Mouse (Mus musculus) forebrain, embryonic 14.5 days (tissue): ENCODE measurements around the gene Ifrd2. TPM values are rescaled to one million over a fixed set of nuclear protein-coding genes. Genes with fewer than 3 reads are reported as not detected.

Source experiments
- ATAC-seq: fragments of 200-750 bp; cut with Nextera tagmentation; 2 replicates; pipeline ENCODE4 v1.8.0; 2017; ENCODE audit warnings: mild to moderate bottlenecking, moderate library complexity
- DNase-seq: peaks from one replicate; pipeline ENCODE4 v3.0.0-alpha.2; 2015; ENCODE audit warnings: low spot score
- H3K27ac ChIP-seq: fragments of 300-500 bp; sonication (generic); 2 replicates; pipeline ENCODE4 v1.5.1; 2014; ENCODE audit warnings: low read depth, mild to moderate bottlenecking, control low read depth, low read length, moderate library complexity
- H3K27me3 ChIP-seq: fragments of 300-500 bp; sonication (generic); replicated peaks from 2 replicates; pipeline ENCODE4 v1.6.1; 2014; ENCODE audit warnings: low read length, control low read depth, mixed read lengths; ENCODE audit not compliant: control insufficient read depth, insufficient read depth
- H3K36me3 ChIP-seq: fragments of 300-500 bp; sonication (generic); 2 replicates; pipeline ENCODE4 v1.6.1; 2014; ENCODE audit warnings: low read length, control low read depth; ENCODE audit not compliant: control insufficient read depth, insufficient read depth
- H3K4me1 ChIP-seq: fragments of 300-500 bp; sonication (generic); 2 replicates; pipeline ENCODE4 v1.6.1; 2014; ENCODE audit warnings: antibody characterized with exemption, low read length, control low read depth; ENCODE audit not compliant: control insufficient read depth, insufficient read depth
- H3K4me2 ChIP-seq: fragments of 300-500 bp; sonication (generic); 2 replicates; pipeline ENCODE4 v1.6.1; 2014; ENCODE audit warnings: mild to moderate bottlenecking, control low read depth, low read length
- H3K4me3 ChIP-seq: fragments of 300-500 bp; sonication (generic); 2 replicates; pipeline ENCODE4 v1.5.1; 2014; ENCODE audit warnings: low read depth, low read length, control low read depth
- H3K9ac ChIP-seq: fragments of 300-500 bp; sonication (generic); 2 replicates; pipeline ENCODE4 v1.6.1; 2014; ENCODE audit warnings: mild to moderate bottlenecking, low read length, control low read depth, moderate library complexity
- H3K9me3 ChIP-seq: fragments of 300-500 bp; sonication (generic); replicated peaks from 2 replicates; pipeline ENCODE4 v1.6.1; 2016; ENCODE audit warnings: low read length, control low read depth, mixed read lengths; ENCODE audit not compliant: control insufficient read depth
- WGBS: fragments of 180-500 bp; shearing (Covaris S2); extraction: QIAGEN DNeasy Blood & Tissue Kit; methylation state at CpG from one replicate; pipeline ENCODE4 v1.1.7; 2014; 5-methylcytosine and 5-hydroxymethylcytosine counted together
- polyA plus RNA-seq: library from polyadenylated mRNA; unstranded; fragments of >200 nt; fragmentation: Nextera tagmentation; extraction: Ambion mirVana; gene quantifications from 2 replicates; pipeline ENCODE4 v1.2.1, GENCODE M21; 2014

The Ifrd2 gene
- polyA plus RNA-seq, 1 experiment from 2014 or later = 19.1 TPM

DNA sequence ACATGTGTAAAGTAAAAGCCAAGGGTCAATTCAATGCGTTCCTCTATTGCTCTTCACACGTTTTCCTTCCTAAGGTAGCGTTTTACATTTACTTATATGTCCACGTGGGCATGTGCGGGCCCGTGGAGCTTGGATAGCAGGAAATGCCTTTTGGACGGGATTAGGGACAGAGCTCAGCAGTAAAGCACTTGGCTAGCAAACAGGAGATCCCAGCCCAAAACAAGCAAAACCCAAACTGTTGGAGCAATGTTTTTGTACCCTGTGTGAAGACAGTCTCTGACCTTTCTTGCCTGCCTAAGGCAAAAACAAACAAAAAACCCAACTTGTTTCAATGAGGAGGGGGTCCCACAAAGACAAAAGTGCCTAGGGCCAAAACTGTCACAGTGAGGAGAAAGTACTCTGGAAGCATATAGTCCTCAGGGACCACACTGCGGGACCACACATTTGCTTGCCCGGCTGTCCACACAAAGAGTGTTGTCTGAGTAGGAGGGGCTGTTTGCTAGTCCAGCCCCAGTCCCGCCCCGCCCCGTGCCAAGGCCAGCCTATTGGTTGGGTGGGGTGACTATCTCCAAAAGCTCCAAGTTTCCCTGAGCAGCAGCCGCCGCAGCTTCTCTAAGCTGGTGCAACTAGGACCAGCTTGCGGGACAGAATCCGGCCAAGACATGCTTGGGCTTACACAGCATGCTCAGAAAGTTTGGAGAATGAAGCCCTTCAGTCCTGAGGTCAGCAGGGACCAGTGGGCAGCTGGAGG lies 10.9 kb upstream of the Ifrd2 start, which contains the start of gene Hyal1:
Gene Hyal1 (plus strand): TSS at position 571 of the 751 bp plus-strand sequence.
- Histone ChIP-seq H3K27ac (peak within 1 kb of the TSS; percentile 58; the same call in 1 of the 2 replicates), H3K9ac (peak within 1 kb of the TSS; percentile 38; the same call in 1 of the 2 replicates), H3K4me1 (peaks cover 13% of the 10 kb centered on the region), H3K9me3 (no peaks in the 10 kb centered on the region), H3K4me3 (0 out of 2 replicates have a peak within 1 kb of the TSS, but pooled peaks have one; percentile 11), H3K4me2 (peak within 1 kb of the TSS; percentile 46), H3K27me3 (no peaks in the 10 kb centered on the region), H3K36me3 (peaks cover 29% of the 10 kb centered on the region)
- 26% methylated on average over 16 of the region's 16 CpGs for WGBS
- ATAC-seq = peak; percentile 69
- peak; percentile 82 for DNase-seq

DNA sequence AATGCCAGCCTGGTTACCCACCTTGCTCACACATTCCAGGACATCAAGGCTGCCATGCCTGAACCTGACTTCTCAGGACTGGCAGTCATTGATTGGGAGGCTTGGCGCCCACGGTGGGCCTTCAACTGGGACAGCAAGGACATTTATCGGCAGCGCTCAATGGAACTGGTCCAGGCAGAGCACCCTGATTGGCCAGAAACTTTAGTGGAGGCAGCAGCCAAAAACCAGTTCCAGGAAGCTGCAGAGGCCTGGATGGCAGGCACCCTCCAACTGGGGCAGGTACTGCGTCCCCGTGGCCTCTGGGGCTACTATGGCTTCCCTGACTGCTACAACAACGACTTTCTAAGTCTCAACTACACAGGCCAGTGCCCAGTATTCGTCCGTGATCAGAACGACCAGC lies 9.6 kb upstream of the Ifrd2 start:
- Histone ChIP-seq H3K4me1 (peaks cover 13% of the 10 kb centered on the region), H3K9me3 (no peaks in the 10 kb centered on the region), H3K27ac (no peak overlapping the region), H3K4me2 (no peak overlapping the region), H3K4me3 (no peak overlapping the region), H3K36me3 (peaks cover 18% of the 10 kb centered on the region), H3K9ac (no peak overlapping the region), H3K27me3 (no peaks in the 10 kb centered on the region)
- 93% methylated on average over 10 of the region's 10 CpGs for WGBS
- DNase-seq = no peak
- ATAC-seq = no peak

DNA sequence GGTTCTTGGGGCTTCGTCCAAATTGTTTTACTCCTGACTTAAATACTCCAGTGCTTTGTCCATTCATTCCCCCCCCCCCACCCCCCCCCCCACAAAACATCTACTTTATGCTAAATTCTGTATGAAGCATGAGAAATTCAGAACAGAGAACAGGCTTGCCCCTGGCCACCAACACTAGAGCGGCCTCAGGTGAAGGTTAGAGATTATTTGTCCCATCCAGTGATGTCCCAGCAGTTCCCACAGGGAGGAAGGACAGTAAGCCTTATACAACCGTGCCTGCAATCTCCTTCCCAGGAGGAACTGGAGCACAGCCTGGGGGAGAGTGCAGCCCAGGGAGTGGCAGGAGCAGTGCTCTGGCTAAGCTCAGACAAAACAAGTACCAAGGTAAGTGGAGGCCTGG lies 8.9 kb upstream of the Ifrd2 start, which contains the start of gene Naa80:
Gene Naa80 (plus strand): TSS at position 301 of the 400 bp plus-strand sequence.
- no peaks in the 10 kb centered on the region for H3K27me3 ChIP-seq
- H3K9ac ChIP-seq = 0 out of 2 replicates have a peak within 1 kb of the TSS, but pooled peaks have one; percentile 21
- ATAC-seq (no peak), DNase-seq (no peak)
- H3K27ac ChIP-seq = peak within 1 kb of the TSS; percentile 11; the same call in 1 of the 2 replicates
- peaks cover 13% of the 10 kb centered on the region for H3K4me1 ChIP-seq
- 84% methylated on average over 3 of the region's 3 CpGs for WGBS
- H3K4me3 ChIP-seq = no peak within 1 kb of the TSS
- H3K36me3 ChIP-seq = peaks cover 17% of the 10 kb centered on the region
- H3K9me3 ChIP-seq = no peaks in the 10 kb centered on the region
- no peak within 1 kb of the TSS for H3K4me2 ChIP-seq

DNA sequence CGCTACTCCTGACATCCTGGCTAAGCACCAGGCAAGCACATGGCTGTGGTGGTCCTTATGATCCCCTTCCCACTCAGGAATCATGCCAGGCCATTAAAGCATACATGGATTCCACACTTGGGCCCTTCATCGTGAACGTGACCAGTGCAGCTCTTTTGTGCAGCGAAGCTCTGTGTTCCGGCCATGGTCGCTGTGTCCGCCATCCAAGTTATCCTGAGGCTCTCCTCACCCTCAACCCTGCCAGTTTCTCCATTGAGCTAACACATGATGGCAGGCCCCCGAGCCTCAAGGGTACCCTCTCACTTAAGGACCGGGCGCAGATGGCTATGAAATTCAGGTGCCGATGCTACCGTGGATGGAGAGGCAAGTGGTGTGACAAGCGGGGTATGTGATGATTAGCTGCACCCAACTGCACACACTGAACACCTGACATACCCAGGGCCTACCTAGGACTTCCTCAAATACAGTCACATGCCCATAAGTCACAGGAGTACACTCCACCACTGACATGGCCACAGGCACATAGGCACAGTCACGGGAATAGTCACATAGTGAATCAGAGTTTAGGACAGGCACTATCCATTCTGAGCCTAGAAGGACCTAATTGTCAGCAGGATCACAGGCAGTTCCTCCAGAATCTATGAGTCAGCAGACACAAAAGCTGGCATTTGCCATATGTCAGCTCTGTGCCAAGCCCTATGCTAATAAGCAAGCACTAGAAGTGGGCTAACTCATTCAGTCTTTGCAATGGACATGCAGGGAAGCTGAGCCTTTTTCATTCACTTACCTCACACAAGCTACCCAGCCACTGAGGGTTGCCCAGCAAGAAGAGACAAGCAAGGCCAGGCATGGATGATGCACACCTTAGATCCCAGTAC lies 8.2 kb upstream of the Ifrd2 start:
- no peaks in the 10 kb centered on the region for H3K27me3 ChIP-seq

DNA sequence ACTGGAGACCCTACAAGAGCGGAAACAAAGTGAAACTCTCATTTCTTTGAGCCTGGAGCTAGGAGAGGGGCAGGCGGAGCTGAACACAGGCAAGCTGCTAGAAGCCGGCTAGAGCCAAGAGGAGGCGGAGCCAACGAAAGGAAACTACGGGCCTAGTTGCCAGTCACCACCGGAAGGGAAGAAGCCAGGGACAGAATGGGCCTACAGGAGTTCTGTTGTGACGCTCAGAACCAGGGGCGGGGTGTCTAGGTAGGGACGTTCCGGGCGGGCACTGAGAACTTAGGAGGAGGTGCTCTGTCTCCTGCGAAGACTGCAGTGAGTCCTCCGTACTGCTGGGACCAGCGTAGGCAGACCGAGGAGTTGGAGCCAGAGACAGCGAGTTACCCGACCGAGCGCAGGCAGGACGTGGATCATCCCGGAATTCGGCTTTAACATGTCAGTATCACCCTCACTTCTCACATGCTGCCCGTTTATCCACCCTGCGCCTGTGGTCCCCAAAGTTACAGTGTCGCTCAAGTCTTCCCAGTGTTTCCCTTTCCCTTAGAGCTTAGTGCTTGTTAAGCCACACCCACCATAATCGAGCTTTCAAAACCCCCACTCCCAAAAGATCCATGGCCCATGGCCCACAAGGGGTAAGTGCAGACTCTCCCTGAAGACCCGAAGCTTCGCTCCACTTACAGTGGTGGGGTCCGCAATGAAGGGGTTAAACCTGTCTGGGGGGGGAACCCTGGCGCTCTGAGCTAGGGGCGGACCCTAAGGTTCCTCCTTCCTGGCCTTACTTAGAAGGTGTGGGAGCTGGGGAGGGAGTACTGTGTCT lies 6.7 kb upstream of the Ifrd2 start, which contains the start of gene Hyal3:
Gene Hyal3 (plus strand): TSS at position 318 of the 817 bp plus-strand sequence.
- ATAC-seq (peak; percentile 87), DNase-seq (peak; percentile 95)
- Histone ChIP-seq H3K36me3 (peaks cover 11% of the 10 kb centered on the region; the same call in 1 of the 2 replicates), H3K4me2 (peak within 1 kb of the TSS; percentile 71), H3K9ac (peak within 1 kb of the TSS; percentile 60), H3K27me3 (no peaks in the 10 kb centered on the region), H3K27ac (peak within 1 kb of the TSS; percentile 74), H3K9me3 (no peaks in the 10 kb centered on the region), H3K4me3 (peak within 1 kb of the TSS; percentile 58), H3K4me1 (peaks cover 13% of the 10 kb centered on the region)
- 1% methylated on average over 32 of the region's 32 CpGs for WGBS

More for the DNA sequence above, 8.2 kb upstream of the Ifrd2 start:
- Histone ChIP-seq H3K4me2 (no peak overlapping the region), H3K4me1 (peaks cover 13% of the 10 kb centered on the region), H3K4me3 (no peak overlapping the region), H3K9ac (0 out of 2 replicates have a peak overlapping the region, but pooled peaks have one; percentile 21), H3K36me3 (peaks cover 16% of the 10 kb centered on the region; the same call in 1 of the 2 replicates), H3K27ac (peak overlapping the region; percentile 11; the same call in 1 of the 2 replicates), H3K9me3 (no peaks in the 10 kb centered on the region)
- peak; percentile 32 for DNase-seq
- 94% methylated on average over 14 of the region's 14 CpGs for WGBS
- ATAC-seq = no peak

DNA sequence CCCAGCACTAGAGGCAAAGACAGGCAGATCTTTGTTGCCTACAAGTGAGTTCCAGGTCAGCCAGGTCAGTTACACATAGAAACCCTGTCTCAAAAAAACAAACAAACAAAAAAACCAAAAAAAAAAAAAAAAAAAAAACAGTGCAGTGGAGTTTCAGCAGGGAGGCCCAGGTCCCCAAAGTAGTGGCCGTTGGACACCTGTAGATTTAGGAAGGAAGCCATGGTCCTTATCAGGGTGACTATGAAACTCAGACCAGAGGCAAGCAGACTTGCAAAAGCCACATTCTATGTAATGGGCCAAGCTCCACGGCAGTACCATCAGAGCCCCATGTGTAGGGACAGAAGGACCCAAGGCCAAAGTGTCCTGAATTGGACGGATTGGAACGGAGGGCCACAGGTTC lies 5.9 kb upstream of the Ifrd2 start:
- Histone ChIP-seq H3K27me3 (no peaks in the 10 kb centered on the region), H3K9me3 (no peaks in the 10 kb centered on the region), H3K4me3 (peak overlapping the region; percentile 58), H3K9ac (peak overlapping the region; percentile 60), H3K4me1 (peaks cover 13% of the 10 kb centered on the region), H3K27ac (no peak overlapping the region; the same call in 1 of the 2 replicates), H3K36me3 (peaks cover 11% of the 10 kb centered on the region; the same call in 1 of the 2 replicates), H3K4me2 (peak overlapping the region; percentile 71)
- ATAC-seq = no peak
- no peak for DNase-seq
- 76% methylated on average over 4 of the region's 4 CpGs for WGBS

DNA sequence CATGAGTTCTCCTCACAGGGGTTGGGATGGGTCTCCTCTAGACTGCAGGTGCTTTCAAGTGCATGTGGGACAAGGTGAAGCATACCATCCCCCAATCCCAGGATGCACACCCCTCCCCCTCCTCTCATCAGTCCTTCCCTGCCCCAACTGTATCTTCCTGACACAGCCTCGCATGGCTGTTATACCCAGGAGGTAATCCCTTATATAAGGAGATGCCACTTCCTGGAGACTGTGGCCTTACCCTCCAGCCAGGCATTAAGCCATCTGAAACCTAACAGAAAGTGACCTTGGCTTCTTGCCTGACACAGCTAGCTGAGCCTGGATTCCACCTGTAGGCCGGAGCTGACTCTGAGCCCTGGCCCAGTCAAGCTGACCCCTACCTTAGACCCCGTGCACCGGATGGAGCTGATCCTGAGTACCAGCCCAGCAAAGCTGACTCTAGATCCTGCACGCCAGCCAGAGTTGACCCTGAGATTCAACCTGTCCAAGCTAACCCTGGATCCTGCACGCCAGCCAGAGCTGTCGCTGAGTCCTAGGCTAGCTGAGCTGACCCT lies 4.9 kb upstream of the Ifrd2 start:
- no peak overlapping the region for H3K27ac ChIP-seq
- H3K27me3 ChIP-seq = no peaks in the 10 kb centered on the region
- H3K9ac ChIP-seq = no peak overlapping the region
- ATAC-seq = no peak
- WGBS = 89% methylated on average over 7 of the region's 7 CpGs
- no peaks in the 10 kb centered on the region for H3K9me3 ChIP-seq
- peaks cover 13% of the 10 kb centered on the region for H3K4me1 ChIP-seq
- H3K36me3 ChIP-seq = peaks cover 11% of the 10 kb centered on the region; the same call in 1 of the 2 replicates
- no peak overlapping the region for H3K4me2 ChIP-seq
- DNase-seq = no peak
- H3K4me3 ChIP-seq = no peak overlapping the region

DNA sequence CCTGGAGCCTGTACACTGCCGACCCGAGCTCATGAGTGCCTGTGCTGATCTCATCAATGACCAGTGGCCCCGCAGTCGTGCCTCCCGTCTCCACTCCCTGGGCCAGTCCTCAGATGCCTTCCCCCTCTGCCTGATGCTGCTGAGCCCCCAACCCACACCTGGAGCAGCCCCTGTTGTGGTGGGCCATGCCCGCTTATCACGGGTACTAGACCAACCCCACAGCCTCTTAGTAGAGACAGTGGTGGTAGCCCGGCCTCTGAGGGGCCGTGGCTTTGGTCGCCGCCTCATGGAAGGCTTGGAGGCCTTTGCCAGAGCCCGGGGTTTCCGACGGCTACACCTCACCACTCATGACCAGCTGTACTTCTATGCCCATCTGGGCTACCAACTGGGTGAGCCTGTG lies 4.3 kb upstream of the Ifrd2 start:
- H3K27ac ChIP-seq = no peak overlapping the region
- peaks cover 15% of the 10 kb centered on the region for H3K4me1 ChIP-seq
- H3K27me3 ChIP-seq = no peaks in the 10 kb centered on the region
- no peak overlapping the region for H3K9ac ChIP-seq
- no peak for ATAC-seq
- H3K36me3 ChIP-seq = peaks cover 11% of the 10 kb centered on the region; the same call in 1 of the 2 replicates
- H3K4me2 ChIP-seq = no peak overlapping the region
- DNase-seq = no peak
- 90% methylated on average over 14 of the region's 14 CpGs for WGBS
- H3K9me3 ChIP-seq = no peaks in the 10 kb centered on the region
- H3K4me3 ChIP-seq = no peak overlapping the region
